Mouse (Mus musculus): ENCODE measurements around the gene Slc4a7. TPM values are rescaled to one million over a fixed set of nuclear protein-coding genes. Genes with fewer than 3 reads are reported as not detected.

Gene Slc4a7
- polyA plus RNA-seq, 1 experiment from 2014 or later, result 32.9 TPM

- H3K27ac ChIP-seq (replicated peaks; ENCODE audit: low read depth, low read length), result no peak overlapping the region
- H3K9me3 ChIP-seq (ENCODE audit: control insufficient read depth, low read length), result no peaks in the 10 kb centered on the region
- DNase-seq (no peak), ATAC-seq (ENCODE audit: low FRiP score, low TSS enrichment) (0 out of 2 replicates have a peak, but pooled peaks have one; percentile 40)
- 77% methylated on average over 5 of the region's 5 CpGs for WGBS
- no peak overlapping the region for H3K9ac ChIP-seq (replicated peaks; ENCODE audit: low read length)
- no peak overlapping the region for H3K4me3 ChIP-seq (replicated peaks; ENCODE audit: low read depth, low read length)
- H3K36me3 ChIP-seq (ENCODE audit: control insufficient read depth, insufficient read depth, low read length), result peaks cover 7% of the 10 kb centered on the region; the same call in 1 of the 2 replicates
- H3K27me3 ChIP-seq (ENCODE audit: control insufficient read depth, insufficient read depth, low read length), result no peaks in the 10 kb centered on the region
- no peaks in the 10 kb centered on the region for H3K4me1 ChIP-seq (ENCODE audit: control insufficient read depth, insufficient read depth, low read length)
- no peak overlapping the region for H3K4me2 ChIP-seq (ENCODE audit: low read length)
Measured at GRCm38 (mm10) chr14:14804518-14805212, 102.6 kb downstream of the Slc4a7 start.

- DNase-seq (no peak), ATAC-seq (ENCODE audit: low FRiP score, low TSS enrichment) (no peak)
- no peaks in the 10 kb centered on the region for H3K27me3 ChIP-seq (ENCODE audit: control insufficient read depth, insufficient read depth, low read length)
- H3K4me1 ChIP-seq (ENCODE audit: control insufficient read depth, insufficient read depth, low read length), result no peaks in the 10 kb centered on the region
- no peaks in the 10 kb centered on the region for H3K36me3 ChIP-seq (ENCODE audit: control insufficient read depth, insufficient read depth, low read length)
- H3K4me3 ChIP-seq (replicated peaks; ENCODE audit: low read depth, low read length), result no peak overlapping the region
- 80% methylated on average over 12 of the region's 12 CpGs for WGBS
- H3K9me3 ChIP-seq (ENCODE audit: control insufficient read depth, low read length), result no peaks in the 10 kb centered on the region
- H3K4me2 ChIP-seq (ENCODE audit: low read length), result no peak overlapping the region
- no peak overlapping the region for H3K9ac ChIP-seq (replicated peaks; ENCODE audit: low read length)
- no peak overlapping the region for H3K27ac ChIP-seq (replicated peaks; ENCODE audit: low read depth, low read length)
Measured at GRCm38 (mm10) chr14:14832520-14833240, 130.6 kb downstream of the Slc4a7 start.

- no peaks in the 10 kb centered on the region for H3K9me3 ChIP-seq (ENCODE audit: control insufficient read depth, low read length)
- no peak overlapping the region for H3K4me3 ChIP-seq (replicated peaks; ENCODE audit: low read depth, low read length)
- H3K4me2 ChIP-seq (ENCODE audit: low read length), result no peak overlapping the region
- no peak overlapping the region for H3K9ac ChIP-seq (replicated peaks; ENCODE audit: low read length)
- H3K27ac ChIP-seq (replicated peaks; ENCODE audit: low read depth, low read length), result no peak overlapping the region
- H3K4me1 ChIP-seq (ENCODE audit: control insufficient read depth, insufficient read depth, low read length), result no peaks in the 10 kb centered on the region
- DNase-seq, result no peak
- ATAC-seq (ENCODE audit: low FRiP score, low TSS enrichment), result no peak
- 92% methylated on average over 1 of the region's 1 CpGs for WGBS
- no peaks in the 10 kb centered on the region for H3K36me3 ChIP-seq (ENCODE audit: control insufficient read depth, insufficient read depth, low read length)
- no peaks in the 10 kb centered on the region for H3K27me3 ChIP-seq (ENCODE audit: control insufficient read depth, insufficient read depth, low read length)
Measured at GRCm38 (mm10) chr14:14833498-14833897, 131.4 kb downstream of the Slc4a7 start.

DNA sequence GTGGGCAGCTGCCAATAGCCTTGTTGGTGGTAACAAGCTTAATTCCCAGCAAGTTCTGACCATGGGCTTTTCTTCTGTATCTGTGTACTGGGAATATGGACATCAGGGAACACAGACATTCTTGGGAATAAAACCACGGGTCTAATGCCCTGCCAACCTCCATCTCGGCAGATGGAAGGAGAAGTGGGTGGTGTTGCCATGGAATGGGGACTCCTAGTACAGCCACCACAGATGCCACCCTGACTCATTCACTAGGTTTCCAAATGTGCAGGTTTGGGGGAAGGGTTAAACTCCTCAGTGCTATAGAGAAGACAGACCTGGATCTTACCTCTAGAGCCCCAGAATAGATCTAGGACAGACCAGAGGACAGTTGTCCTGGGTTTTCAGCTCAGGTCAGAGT lies 132.2 kb downstream of the Slc4a7 start:
- 91% methylated on average over 2 of the region's 2 CpGs for WGBS
- H3K4me3 ChIP-seq (replicated peaks; ENCODE audit: low read depth, low read length), result no peak overlapping the region
- DNase-seq (no peak), ATAC-seq (ENCODE audit: low FRiP score, low TSS enrichment) (no peak)
- H3K9ac ChIP-seq (replicated peaks; ENCODE audit: low read length), result no peak overlapping the region
- no peak overlapping the region for H3K27ac ChIP-seq (replicated peaks; ENCODE audit: low read depth, low read length)
- no peaks in the 10 kb centered on the region for H3K4me1 ChIP-seq (ENCODE audit: control insufficient read depth, insufficient read depth, low read length)
- H3K27me3 ChIP-seq (ENCODE audit: control insufficient read depth, insufficient read depth, low read length), result no peaks in the 10 kb centered on the region
- H3K36me3 ChIP-seq (ENCODE audit: control insufficient read depth, insufficient read depth, low read length), result no peaks in the 10 kb centered on the region
- no peaks in the 10 kb centered on the region for H3K9me3 ChIP-seq (ENCODE audit: control insufficient read depth, low read length)
- H3K4me2 ChIP-seq (ENCODE audit: low read length), result no peak overlapping the region

DNA sequence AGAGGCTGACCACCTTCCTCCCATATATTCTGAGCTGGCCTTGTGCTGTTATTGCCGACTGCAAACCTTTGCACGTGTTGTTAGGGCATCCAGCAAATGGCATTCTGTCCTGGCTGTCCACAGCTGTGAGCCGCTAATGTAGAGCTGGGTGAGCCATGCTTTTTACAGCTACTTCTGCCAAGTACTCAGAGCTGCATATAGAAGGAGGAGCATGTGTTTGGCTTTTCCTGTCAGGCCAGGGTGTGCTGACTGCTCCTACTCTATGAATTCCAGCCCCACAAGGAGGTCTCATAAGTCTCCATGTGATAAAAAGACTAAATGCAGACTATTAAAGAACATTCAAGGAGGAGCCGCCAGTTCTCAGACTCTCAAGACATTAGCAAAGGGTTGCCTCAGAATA lies 135.5 kb downstream of the Slc4a7 start:
- ATAC-seq (ENCODE audit: low FRiP score, low TSS enrichment), result no peak
- no peak for DNase-seq
- Histone ChIP-seq H3K9ac (replicated peaks; ENCODE audit: low read length) (no peak overlapping the region), H3K9me3 (ENCODE audit: control insufficient read depth, low read length) (no peaks in the 10 kb centered on the region), H3K4me3 (replicated peaks; ENCODE audit: low read depth, low read length) (no peak overlapping the region), H3K27ac (replicated peaks; ENCODE audit: low read depth, low read length) (no peak overlapping the region), H3K36me3 (ENCODE audit: control insufficient read depth, insufficient read depth, low read length) (no peaks in the 10 kb centered on the region), H3K27me3 (ENCODE audit: control insufficient read depth, insufficient read depth, low read length) (no peaks in the 10 kb centered on the region), H3K4me2 (ENCODE audit: low read length) (no peak overlapping the region), H3K4me1 (ENCODE audit: control insufficient read depth, insufficient read depth, low read length) (no peaks in the 10 kb centered on the region)
- 85% methylated on average over 4 of the region's 4 CpGs for WGBS

DNA sequence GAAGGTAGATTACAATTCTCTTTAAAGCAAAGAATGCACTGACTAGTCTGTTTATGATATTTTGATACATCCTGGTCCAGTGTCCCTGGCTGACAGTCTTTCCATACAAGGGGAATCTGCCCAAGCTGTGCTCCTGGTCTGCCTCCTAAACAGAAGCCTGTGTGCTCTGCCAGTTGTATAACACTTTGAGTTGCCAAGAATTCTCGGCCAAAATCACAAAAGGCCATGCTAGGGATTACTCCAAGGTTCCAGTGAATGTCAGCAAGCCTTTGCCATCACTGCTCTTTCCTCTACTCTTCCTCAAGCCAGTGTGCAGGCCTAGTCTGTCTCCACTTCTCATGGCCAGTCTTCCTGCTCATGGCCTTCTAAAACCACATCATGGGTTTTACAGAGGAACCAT lies 136.0 kb downstream of the Slc4a7 start:
- DNase-seq, result no peak
- H3K36me3 ChIP-seq (ENCODE audit: control insufficient read depth, insufficient read depth, low read length), result no peaks in the 10 kb centered on the region
- no peak for ATAC-seq (ENCODE audit: low FRiP score, low TSS enrichment)
- no peak overlapping the region for H3K27ac ChIP-seq (replicated peaks; ENCODE audit: low read depth, low read length)
- H3K4me3 ChIP-seq (replicated peaks; ENCODE audit: low read depth, low read length), result no peak overlapping the region
- H3K4me2 ChIP-seq (ENCODE audit: low read length), result no peak overlapping the region
- 52% methylated on average over 1 of the region's 1 CpGs for WGBS
- no peaks in the 10 kb centered on the region for H3K9me3 ChIP-seq (ENCODE audit: control insufficient read depth, low read length)
- no peaks in the 10 kb centered on the region for H3K4me1 ChIP-seq (ENCODE audit: control insufficient read depth, insufficient read depth, low read length)
- no peaks in the 10 kb centered on the region for H3K27me3 ChIP-seq (ENCODE audit: control insufficient read depth, insufficient read depth, low read length)
- no peak overlapping the region for H3K9ac ChIP-seq (replicated peaks; ENCODE audit: low read length)

GRCm38 (mm10) chr14:14842734-14843530 lies 140.9 kb downstream of the Slc4a7 start:
- 85% methylated on average over 8 of the region's 8 CpGs for WGBS
- Histone ChIP-seq H3K9me3 (ENCODE audit: control insufficient read depth, low read length) (no peaks in the 10 kb centered on the region), H3K36me3 (ENCODE audit: control insufficient read depth, insufficient read depth, low read length) (no peaks in the 10 kb centered on the region), H3K27me3 (ENCODE audit: control insufficient read depth, insufficient read depth, low read length) (no peaks in the 10 kb centered on the region), H3K4me1 (ENCODE audit: control insufficient read depth, insufficient read depth, low read length) (no peaks in the 10 kb centered on the region), H3K4me3 (replicated peaks; ENCODE audit: low read depth, low read length) (no peak overlapping the region), H3K9ac (replicated peaks; ENCODE audit: low read length) (no peak overlapping the region), H3K27ac (replicated peaks; ENCODE audit: low read depth, low read length) (no peak overlapping the region), H3K4me2 (ENCODE audit: low read length) (no peak overlapping the region)
- ATAC-seq (ENCODE audit: low FRiP score, low TSS enrichment) (no peak), DNase-seq (no peak)

Data from midbrain, embryonic 14.5 days (tissue).